Mouse (Mus musculus) heart, postnatal 0 days (tissue): ENCODE data around the gene Vangl2.

ENCODE experiments used
- CTCF ChIP-seq: IDR thresholded peaks from 2 replicates; pipeline ENCODE4 v1.5.1; 2016; ENCODE audit warnings: antibody characterized with exemption, control low read depth, low read depth
- EP300 ChIP-seq: IDR thresholded peaks from 2 replicates; pipeline ENCODE4 v1.6.1; 2016; ENCODE audit warnings: antibody characterized with exemption, low read depth

DNA sequence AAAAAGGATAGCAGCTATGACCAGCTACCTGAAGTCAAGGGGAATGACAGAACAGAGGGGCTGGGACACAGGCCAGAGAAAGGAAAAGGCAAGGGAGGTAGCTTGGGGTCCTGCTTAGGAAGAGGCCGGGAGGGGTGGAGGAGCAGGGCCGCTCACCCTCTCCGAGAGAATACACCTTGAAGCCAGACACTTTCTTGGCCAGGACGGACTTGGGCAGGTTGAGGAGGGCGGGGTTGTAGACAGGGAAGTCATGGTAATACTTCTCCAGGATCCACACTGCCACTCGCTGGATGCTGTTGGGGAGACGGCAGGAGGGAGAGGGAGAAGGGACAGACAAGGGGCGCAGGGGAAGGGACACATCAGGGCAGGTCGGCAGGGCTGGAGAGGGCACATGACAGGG, 19.9 kb downstream of the Vangl2 start:
- no peak for TF ChIP-seq CTCF
- no peak for TF ChIP-seq EP300
